Mouse (Mus musculus) 416B (cell line): ENCODE data around the gene Gm15517.
"Not testable (repeated sequence)": the region's sequence is repeated elsewhere in the genome, so short reads cannot be mapped to it uniquely, and the experiment has no call there.

ENCODE experiments used
- DNase-seq: peaks from one replicate; pipeline ENCODE4 v3.0.0; 2011; ENCODE audit warnings: low read depth

The Gm15517 gene

DNA sequence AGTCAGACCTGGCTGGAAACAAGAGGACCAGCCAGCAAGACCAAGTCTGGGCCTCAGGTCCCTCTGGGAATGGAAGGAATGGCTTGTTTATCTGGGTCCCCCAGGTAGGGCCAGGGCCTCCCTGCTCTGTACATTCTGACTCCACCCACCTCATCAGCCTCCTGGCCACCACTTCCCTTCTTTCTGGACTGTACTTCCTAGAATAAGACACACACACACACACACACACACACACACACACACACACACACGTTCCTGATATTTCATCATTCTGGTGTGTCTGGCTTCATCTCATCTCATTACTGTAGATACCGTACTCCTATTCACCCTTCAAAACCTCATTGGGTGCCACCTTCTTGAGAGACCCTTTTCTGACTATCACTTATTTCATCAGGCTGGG lies 8.2 kb downstream of the Gm15517 start:
- peak; percentile 57 for DNase-seq

DNA sequence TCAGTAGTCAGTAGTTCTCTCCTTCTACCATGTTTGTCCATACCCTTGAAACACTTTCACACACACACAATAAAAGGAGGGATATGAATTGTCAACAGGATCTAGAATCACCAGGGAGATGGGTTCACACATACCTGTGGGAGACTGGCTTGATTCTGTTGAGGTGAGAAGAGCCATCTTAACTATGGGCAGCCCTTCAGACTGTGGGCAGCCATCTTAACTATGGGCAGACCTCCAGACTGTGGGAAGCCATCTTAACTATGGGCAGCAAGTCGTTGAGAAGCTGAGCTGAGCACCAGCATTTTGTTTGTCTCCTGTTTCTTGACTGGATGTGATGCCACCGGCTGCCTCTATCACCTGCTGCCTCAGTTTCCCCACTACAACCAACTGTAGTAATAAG lies 10.1 kb downstream of the Gm15517 start:
- DNase-seq, result peak; percentile 44

DNA sequence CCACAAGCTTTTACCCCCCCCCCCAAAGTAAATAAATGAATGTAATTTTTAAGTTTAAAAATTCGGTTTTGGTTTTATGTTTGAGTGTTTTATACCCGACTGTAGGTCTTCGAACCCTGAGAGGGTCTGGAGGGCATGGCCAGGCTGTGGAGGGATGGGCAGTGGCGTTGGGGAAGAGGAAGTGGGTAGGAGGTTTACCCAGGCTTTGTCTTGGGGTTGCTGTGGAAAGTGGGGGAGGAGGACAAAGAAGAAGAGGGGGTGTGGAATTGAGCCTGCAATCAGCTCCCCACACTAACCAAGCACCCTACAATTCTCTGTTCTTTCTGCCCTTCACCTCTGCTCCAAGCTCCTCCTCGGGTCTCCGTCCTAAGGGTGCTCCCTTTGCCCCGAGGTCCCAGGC lies 11.3 kb downstream of the Gm15517 start:
- peak; percentile 19 for DNase-seq

- no peak for DNase-seq
These were observed 12.2 kb downstream of the Gm15517 start for GRCm38 (mm10) chr7:44273446-44273845.

DNA sequence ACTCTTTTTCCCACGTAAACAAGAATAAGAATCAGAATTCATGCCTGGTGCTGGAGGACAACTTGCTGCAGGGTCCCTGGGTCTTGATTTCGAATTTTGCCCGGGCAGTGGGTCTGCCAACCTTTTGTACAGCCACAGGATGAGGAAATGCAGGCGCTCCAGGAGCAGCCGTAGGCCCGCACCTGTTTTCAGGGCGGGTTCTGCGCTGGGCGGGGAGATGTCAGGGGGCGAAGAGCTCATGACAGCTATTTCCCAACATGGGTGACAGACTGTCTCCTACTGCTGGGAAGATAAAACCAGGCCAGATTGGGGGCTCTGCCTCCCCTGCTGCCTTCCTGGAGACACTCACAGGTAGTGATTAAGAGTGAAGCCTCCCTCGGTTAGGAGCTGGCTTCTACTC lies 12.8 kb downstream of the Gm15517 start:
- DNase-seq, result no peak

GRCm38 (mm10) chr7:44275546-44275945 lies 14.3 kb downstream of the Gm15517 start:
- DNase-seq, result peak; percentile 23

GRCm38 (mm10) chr7:44276461-44277249 lies 15.4 kb downstream of the Gm15517 start:
- DNase-seq, result no peak

DNA sequence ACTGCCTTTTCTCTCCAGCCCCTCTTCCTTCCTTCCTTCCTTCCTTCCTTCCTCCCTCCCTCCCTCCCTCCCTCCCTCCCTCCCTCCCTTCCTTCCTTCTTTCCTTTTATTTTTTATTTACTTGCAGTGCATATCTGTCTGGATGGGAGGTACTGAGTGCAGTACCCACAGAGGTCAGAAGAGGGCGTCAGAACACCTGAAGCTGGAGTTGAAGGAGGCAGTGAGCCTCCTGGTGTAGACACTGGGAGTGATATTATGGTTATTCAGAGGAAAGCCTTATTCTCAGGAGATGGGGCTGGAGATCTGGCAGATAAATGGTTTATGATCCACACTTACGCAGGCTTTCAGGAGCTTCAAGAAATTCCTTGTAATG lies 16.0 kb downstream of the Gm15517 start:
- DNase-seq, result peak; percentile 77

GRCm38 (mm10) chr7:44280959-44281358 lies 19.7 kb downstream of the Gm15517 start:
- peak; percentile 59 for DNase-seq

GRCm38 (mm10) chr7:44281586-44281985 lies 20.3 kb downstream of the Gm15517 start:
- DNase-seq, result no peak

GRCm38 (mm10) chr7:44287760-44288159 lies 26.5 kb downstream of the Gm15517 start:
- no peak for DNase-seq

GRCm38 (mm10) chr7:44290986-44291385 lies 29.7 kb downstream of the Gm15517 start:
- DNase-seq, result no peak

GRCm38 (mm10) chr7:44291418-44291817 lies 30.2 kb downstream of the Gm15517 start:
- DNase-seq, result no peak

- DNase-seq, result not testable (repeated sequence)
These were observed 36.3 kb downstream of the Gm15517 start for GRCm38 (mm10) chr7:44297501-44297900.

- DNase-seq, result peak; percentile 66
These were observed 42.4 kb downstream of the Gm15517 start for GRCm38 (mm10) chr7:44303346-44304340.

- DNase-seq, result no peak
These were observed 43.2 kb downstream of the Gm15517 start for GRCm38 (mm10) chr7:44304463-44304774.

DNA sequence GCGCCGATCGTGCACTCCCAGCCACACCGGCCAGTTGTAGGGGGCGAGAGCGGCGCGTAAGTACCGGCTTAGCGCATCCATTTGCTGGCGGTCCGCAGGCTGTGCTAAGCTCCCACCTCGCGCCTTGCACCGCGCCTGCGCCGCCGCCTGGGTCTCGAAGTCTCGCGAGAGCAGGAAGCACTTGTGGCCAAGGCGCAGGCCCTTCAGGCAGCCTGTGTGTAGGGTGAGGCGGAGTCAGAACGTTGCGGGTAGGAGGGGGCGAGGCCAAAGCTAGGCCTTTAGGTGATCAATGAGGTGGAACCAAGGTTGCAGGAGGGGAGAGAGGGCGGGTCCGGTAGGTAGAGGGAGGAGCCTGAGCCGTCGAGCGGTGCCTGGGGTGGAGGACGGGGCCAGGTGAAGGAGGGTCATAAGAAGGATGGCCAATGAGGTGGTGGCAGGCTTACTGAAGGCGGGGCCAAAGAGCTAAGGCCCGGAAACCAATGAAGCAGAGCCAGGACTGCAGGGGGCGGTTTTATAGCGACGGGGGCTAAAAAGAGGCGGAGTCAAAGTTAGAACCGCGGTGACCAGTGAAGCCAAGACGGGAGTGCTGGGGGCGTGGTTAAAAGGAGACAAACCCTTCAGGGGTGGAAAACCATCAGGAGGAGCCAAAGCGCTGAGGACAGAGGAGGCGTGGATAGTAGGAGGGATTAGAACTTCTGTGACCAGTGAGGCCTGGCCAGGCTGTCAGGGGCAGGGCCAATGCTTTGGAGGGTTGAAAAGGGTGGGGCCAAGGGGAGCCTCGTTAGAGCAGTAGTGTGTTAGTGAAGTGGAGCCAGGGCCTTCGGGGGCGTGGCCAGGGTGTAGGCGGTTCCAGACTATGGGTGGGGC lies 43.8 kb downstream of the Gm15517 start:
- peak; percentile 100 for DNase-seq

DNA sequence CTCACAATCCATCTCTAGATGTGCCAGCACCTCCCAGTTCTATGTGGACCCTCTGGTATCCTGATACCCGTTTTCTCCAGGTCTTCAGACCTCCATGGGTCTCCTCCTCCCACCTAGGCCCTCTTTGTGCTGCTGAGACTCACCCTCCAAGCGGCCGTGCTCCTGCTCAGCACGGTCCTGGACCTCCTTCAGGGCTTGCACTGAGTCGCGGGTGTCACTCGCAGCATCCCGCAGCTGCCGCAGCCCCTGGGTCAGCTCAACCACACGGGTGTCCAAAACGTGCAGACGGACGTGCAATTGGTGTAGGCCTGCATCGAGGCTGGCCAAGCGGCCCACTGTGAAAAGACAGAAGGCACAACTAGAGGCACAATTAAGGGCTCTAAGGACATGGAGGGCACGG lies 44.4 kb downstream of the Gm15517 start:
- no peak for DNase-seq

DNA sequence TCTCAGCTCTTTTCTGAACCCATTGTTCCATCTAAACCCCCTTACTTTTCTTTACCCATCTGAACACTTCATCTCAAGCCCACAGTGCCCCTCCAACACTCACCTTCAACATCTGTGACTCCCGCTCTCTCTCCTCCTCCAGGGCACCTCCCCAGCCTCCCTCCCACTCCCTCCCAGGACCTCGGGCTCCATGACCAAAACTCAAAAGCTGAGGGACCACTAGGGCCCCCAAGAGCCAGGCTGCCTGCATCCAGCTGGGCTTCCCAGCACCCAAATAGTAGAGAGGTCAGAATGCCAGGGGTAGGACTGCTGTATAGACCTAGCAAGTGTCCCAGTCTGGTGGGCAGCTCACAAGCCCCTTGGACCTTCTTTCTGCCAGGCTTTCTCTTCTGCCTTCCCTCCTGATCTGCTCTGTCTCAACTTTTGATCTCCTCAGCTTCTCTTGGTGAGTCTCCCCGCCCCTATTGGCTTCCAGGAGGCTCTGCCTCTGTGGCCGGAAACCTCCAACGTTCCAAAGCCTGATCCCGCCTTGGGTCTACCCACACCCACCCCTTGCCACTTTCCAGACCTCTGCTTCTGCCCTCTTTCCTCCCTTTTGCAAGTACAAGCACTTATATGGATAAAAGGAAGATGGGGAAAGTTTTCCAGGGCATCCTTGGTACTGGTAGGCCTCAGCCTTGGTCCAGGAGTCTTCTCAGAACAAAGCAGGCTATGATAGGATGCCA lies 45.4 kb downstream of the Gm15517 start, which contains the start of gene Clec11a:
Gene Clec11a, minus strand, starts transcription at position 387 of the 725 bp plus-strand sequence.
- peak; percentile 14 for DNase-seq

- DNase-seq, result no peak
These were observed 46.2 kb downstream of the Gm15517 start for GRCm38 (mm10) chr7:44307261-44308020.
